22 mouse cellular contexts compared by ENCODE assay signal in the genomic region with DNA sequence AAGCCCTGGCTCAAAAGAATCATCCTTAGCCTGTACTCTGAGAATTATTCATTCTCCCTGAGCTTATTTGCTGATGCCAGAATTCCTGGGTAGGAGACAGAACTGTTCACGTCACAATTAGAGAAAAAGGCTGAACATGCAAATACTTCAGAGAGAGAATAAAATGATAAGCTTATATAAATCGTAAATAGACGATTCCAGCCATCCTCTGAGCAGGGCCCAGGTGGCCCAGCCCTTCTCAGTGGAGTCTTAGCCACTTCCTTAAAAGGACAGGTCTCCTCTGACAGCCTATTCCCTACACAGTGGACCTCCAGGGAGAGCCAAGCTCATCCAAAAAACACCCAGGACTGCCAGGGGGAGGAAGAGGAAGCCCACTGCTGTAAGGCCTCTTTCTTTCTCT.
DNase-seq lines count a peak whose midpoint lies in the region; ATAC-seq and TF ChIP-seq lines count a peak whose summit lies in the region.
"Had no signal": no experiment of that assay in that cellular context is flagged by ENCODE, and none has a peak within 500 bp of the region (broad histone marks: within the 10 kb centered on the region; RNA-seq: fewer than 3 reads in every experiment).

No protein-coding gene starts in this region.

- peaks cover 66% of the 10 kb centered on the region for H3K4me1 ChIP-seq in heart, embryonic 11.5 days (ENCODE audit: control insufficient read depth, insufficient read depth, low read length)
- peaks cover 18% of the 10 kb centered on the region; the same call in 1 of the 2 replicates for H3K4me1 ChIP-seq in intestine, embryonic 14.5 days (replicated peaks; ENCODE audit: control insufficient read depth, insufficient read depth, low read length)
- 0 out of 2 replicates have a peak, but pooled peaks cover 4% of the 10 kb centered on the region for H3K4me1 ChIP-seq in intestine, postnatal 0 days (replicated peaks; ENCODE audit: control insufficient read depth, insufficient read depth, low read length)
- peaks cover 11% of the 10 kb centered on the region for H3K4me1 ChIP-seq in midbrain, embryonic 16.5 days (ENCODE audit: control insufficient read depth, insufficient read depth, low read length)
- no peaks in the 10 kb centered on the region for H3K4me1 ChIP-seq in midbrain, embryonic 11.5 days (ENCODE audit: control insufficient read depth, insufficient read depth, low read length)
- 0 out of 2 replicates have a peak, but pooled peaks cover 4% of the 10 kb centered on the region for H3K4me1 ChIP-seq in stomach, postnatal 0 days (replicated peaks; ENCODE audit: control insufficient read depth, insufficient read depth)

- no peak for DNase-seq in heart, postnatal 4 days
- DNase-seq in intestine, embryonic 14.5 days (ENCODE audit: low spot score) = no peak
- DNase-seq in midbrain, embryonic 11.5 days (ENCODE audit: low spot score, missing footprints) = no peak
- DNase-seq in stomach, postnatal 0 days (ENCODE audit: low spot score) = no peak
- DNase-seq in testis, postnatal 14 days (ENCODE audit: low spot score) = no peak
- DNase-seq: adrenal gland, postnatal 36 days; cerebellum, adult 9-10 months; forebrain, postnatal 0 days; gastrocnemius, postnatal 10 days; kidney, adult 18-20 months; kidney, postnatal 25 days; layer of hippocampus, adult 9-11 months; midbrain, embryonic 14.5 days; spleen, adult 18-20 months; thymus, postnatal 25 days had no signal

- 44% methylated on average over 3 of the region's 3 CpGs for WGBS in heart, embryonic 11.5 days (ENCODE audit: insufficient replicate concordance)
- 32% methylated on average over 3 of the region's 3 CpGs for WGBS in intestine, embryonic 14.5 days
- 46% methylated on average over 3 of the region's 3 CpGs for WGBS in intestine, postnatal 0 days
- 56% methylated on average over 3 of the region's 3 CpGs for WGBS in midbrain, embryonic 16.5 days
- WGBS in midbrain, embryonic 11.5 days = 76% methylated on average over 3 of the region's 3 CpGs
- WGBS in stomach, postnatal 0 days = 45% methylated on average over 3 of the region's 3 CpGs

- ATAC-seq in heart, embryonic 11.5 days (replicated peaks; ENCODE audit: insufficient number of reproducible peaks, low FRiP score, low TSS enrichment) = no peak
- no peak for ATAC-seq in intestine, embryonic 14.5 days (replicated peaks; ENCODE audit: low FRiP score, low TSS enrichment, low read depth)
- no peak for ATAC-seq in intestine, postnatal 0 days
- ATAC-seq in midbrain, embryonic 16.5 days = no peak
- no peak for ATAC-seq in midbrain, embryonic 11.5 days (ENCODE audit: low FRiP score)
- no peak for ATAC-seq in stomach, postnatal 0 days (ENCODE audit: low FRiP score, low TSS enrichment)
- ATAC-seq: forebrain, postnatal 0 days; Patski had no signal

- no peaks in the 10 kb centered on the region for H3K27me3 ChIP-seq in heart, embryonic 11.5 days (ENCODE audit: control insufficient read depth, insufficient read depth, low read length)
- H3K27me3 ChIP-seq in intestine, embryonic 14.5 days (replicated peaks; ENCODE audit: control insufficient read depth, insufficient read depth, low read length) = no peaks in the 10 kb centered on the region
- H3K27me3 ChIP-seq in intestine, postnatal 0 days (replicated peaks; ENCODE audit: control insufficient read depth, insufficient read depth, low read length) = no peaks in the 10 kb centered on the region
- no peaks in the 10 kb centered on the region for H3K27me3 ChIP-seq in midbrain, embryonic 16.5 days (ENCODE audit: control insufficient read depth, insufficient read depth, low read depth, low read length)
- H3K27me3 ChIP-seq in midbrain, embryonic 11.5 days (ENCODE audit: control insufficient read depth, insufficient read depth, low read length) = no peaks in the 10 kb centered on the region
- H3K27me3 ChIP-seq in stomach, postnatal 0 days (ENCODE audit: control insufficient read depth, insufficient read depth, low read length) = no peaks in the 10 kb centered on the region
- H3K27me3 ChIP-seq: embryonic facial prominence, embryonic 13.5 days; hindbrain, embryonic 12.5 days; limb, embryonic 13.5 days; Patski had no signal

- no peak overlapping the region for H3K4me3 ChIP-seq in heart, embryonic 11.5 days (ENCODE audit: low read depth, low read length)
- no peak overlapping the region for H3K4me3 ChIP-seq in intestine, embryonic 14.5 days (ENCODE audit: low read depth, low read length)
- H3K4me3 ChIP-seq in intestine, postnatal 0 days (ENCODE audit: low read depth, low read length) = no peak overlapping the region
- H3K4me3 ChIP-seq in midbrain, embryonic 16.5 days (ENCODE audit: low read depth, low read length) = no peak overlapping the region
- H3K4me3 ChIP-seq in midbrain, embryonic 11.5 days (ENCODE audit: low read depth, low read length) = no peak overlapping the region
- no peak overlapping the region for H3K4me3 ChIP-seq in stomach, postnatal 0 days (ENCODE audit: low read depth, low read length)
- H3K4me3 ChIP-seq: embryonic facial prominence, embryonic 13.5 days; hindbrain, embryonic 12.5 days; limb, embryonic 13.5 days had no signal

- TF ChIP-seq CTCF in intestine, postnatal 0 days (IDR thresholded peaks at IDR 0.05; ENCODE audit: low read depth) = no peak
- no peak for TF ChIP-seq CTCF in stomach, postnatal 0 days (IDR thresholded peaks at IDR 0.05; ENCODE audit: low read depth)

- no peak for TF ChIP-seq EP300 in stomach, postnatal 0 days (optimal IDR thresholded peaks at IDR 0.05)

- H3K9ac ChIP-seq in heart, embryonic 11.5 days (ENCODE audit: low read depth, low read length) = no peak overlapping the region
- H3K9ac ChIP-seq in intestine, embryonic 14.5 days (ENCODE audit: low read length) = no peak overlapping the region
- no peak overlapping the region for H3K9ac ChIP-seq in intestine, postnatal 0 days (ENCODE audit: low read depth, low read length)
- H3K9ac ChIP-seq in midbrain, embryonic 16.5 days (ENCODE audit: low read depth, low read length) = no peak overlapping the region
- no peak overlapping the region for H3K9ac ChIP-seq in midbrain, embryonic 11.5 days (ENCODE audit: low read length)
- no peak overlapping the region for H3K9ac ChIP-seq in stomach, postnatal 0 days (ENCODE audit: low read length)
- H3K9ac ChIP-seq: embryonic facial prominence, embryonic 13.5 days; forebrain, postnatal 0 days; hindbrain, embryonic 12.5 days; limb, embryonic 13.5 days had no signal

- no peak overlapping the region for H3K4me2 ChIP-seq in heart, embryonic 11.5 days
- no peak overlapping the region for H3K4me2 ChIP-seq in intestine, embryonic 14.5 days (ENCODE audit: low read length)
- no peak overlapping the region for H3K4me2 ChIP-seq in intestine, postnatal 0 days (replicated peaks; ENCODE audit: low read depth)
- no peak overlapping the region for H3K4me2 ChIP-seq in midbrain, embryonic 16.5 days (ENCODE audit: low read length)
- H3K4me2 ChIP-seq in midbrain, embryonic 11.5 days = no peak overlapping the region
- H3K4me2 ChIP-seq in stomach, postnatal 0 days (replicated peaks; ENCODE audit: low read depth) = no peak overlapping the region
- H3K4me2 ChIP-seq: embryonic facial prominence, embryonic 13.5 days; hindbrain, embryonic 12.5 days; limb, embryonic 13.5 days had no signal

- no peaks in the 10 kb centered on the region for H3K9me3 ChIP-seq in heart, embryonic 11.5 days (replicated peaks; ENCODE audit: control insufficient read depth, low read length)
- no peaks in the 10 kb centered on the region for H3K9me3 ChIP-seq in intestine, embryonic 14.5 days (ENCODE audit: control insufficient read depth, low read length)
- no peaks in the 10 kb centered on the region for H3K9me3 ChIP-seq in intestine, postnatal 0 days (ENCODE audit: control insufficient read depth)
- no peaks in the 10 kb centered on the region for H3K9me3 ChIP-seq in midbrain, embryonic 16.5 days (replicated peaks; ENCODE audit: control insufficient read depth, low read length, poor library complexity, severe bottlenecking)
- H3K9me3 ChIP-seq in midbrain, embryonic 11.5 days (ENCODE audit: control insufficient read depth, low read length) = no peaks in the 10 kb centered on the region
- no peaks in the 10 kb centered on the region for H3K9me3 ChIP-seq in stomach, postnatal 0 days (ENCODE audit: control insufficient read depth, low read length)
- H3K9me3 ChIP-seq: embryonic facial prominence, embryonic 13.5 days; hindbrain, embryonic 12.5 days; limb, embryonic 13.5 days had no signal

- H3K27ac ChIP-seq in heart, embryonic 11.5 days (ENCODE audit: low read depth, low read length) = peak overlapping the region; percentile 50
- H3K27ac ChIP-seq in intestine, embryonic 14.5 days (ENCODE audit: low read depth) = peak overlapping the region; percentile 74
- H3K27ac ChIP-seq in intestine, postnatal 0 days (ENCODE audit: low read depth, low read length) = no peak overlapping the region
- peak overlapping the region; percentile 2; the same call in 1 of the 2 replicates for H3K27ac ChIP-seq in midbrain, embryonic 16.5 days (ENCODE audit: low read length)
- H3K27ac ChIP-seq in midbrain, embryonic 11.5 days (ENCODE audit: low read depth, low read length) = no peak overlapping the region
- peak overlapping the region; percentile 69 for H3K27ac ChIP-seq in stomach, postnatal 0 days (replicated peaks)
- H3K27ac ChIP-seq: embryonic facial prominence, embryonic 13.5 days; hindbrain, embryonic 12.5 days; limb, embryonic 13.5 days had no signal

- no peaks in the 10 kb centered on the region for H3K36me3 ChIP-seq in heart, embryonic 11.5 days (ENCODE audit: control insufficient read depth, insufficient read depth, low read length)
- H3K36me3 ChIP-seq in intestine, embryonic 14.5 days (ENCODE audit: control insufficient read depth, insufficient read depth, low read length) = no peaks in the 10 kb centered on the region
- H3K36me3 ChIP-seq in intestine, postnatal 0 days (ENCODE audit: control insufficient read depth, insufficient read depth) = no peaks in the 10 kb centered on the region
- H3K36me3 ChIP-seq in midbrain, embryonic 16.5 days (ENCODE audit: control insufficient read depth, insufficient read depth, low read length) = no peaks in the 10 kb centered on the region
- H3K36me3 ChIP-seq in midbrain, embryonic 11.5 days (ENCODE audit: control insufficient read depth, insufficient read depth, low read length) = no peaks in the 10 kb centered on the region
- no peaks in the 10 kb centered on the region for H3K36me3 ChIP-seq in stomach, postnatal 0 days (ENCODE audit: control insufficient read depth, insufficient read depth, low read length)
- H3K36me3 ChIP-seq: embryonic facial prominence, embryonic 13.5 days; hindbrain, embryonic 12.5 days; limb, embryonic 13.5 days had no signal

Comparison
In these comparisons a context has a peak if more than half of its experiments do, and no peak if none do; other contexts are left out.
1. H3K27ac ChIP-seq: peak in heart, embryonic 11.5 days (single experiment), intestine, embryonic 14.5 days (single experiment), midbrain, embryonic 16.5 days (single experiment) and stomach, postnatal 0 days (single experiment); none in intestine, postnatal 0 days (single experiment) and midbrain, embryonic 11.5 days (single experiment).